In genomic region chr9:78345235-78345634, GRCm38 (mm10) we compare ENCODE assay signal across 27 mouse cellular contexts. TPM values are rescaled to one million over a fixed set of nuclear protein-coding genes. Genes with fewer than 3 reads are reported as not detected.
"Had no signal": no experiment of that assay in that cellular context is flagged by ENCODE, and none has a peak within 500 bp of the region (broad histone marks: within the 10 kb centered on the region; RNA-seq: fewer than 3 reads in every experiment).

No protein-coding gene starts in this region.

RNA-seq across cellular contexts. Expression of gene Gsta2, which starts 10.4 kb away (rescaled TPM):
- polyA plus RNA-seq: heart, embryonic 10.5 days; heart, embryonic 11.5 days; heart, embryonic 12.5 days; heart, embryonic 13.5 days; heart, embryonic 14.5 days; heart, embryonic 15.5 days; heart, postnatal 0 days; hindbrain, embryonic 10.5 days; hindbrain, embryonic 11.5 days; hindbrain, embryonic 12.5 days; hindbrain, embryonic 13.5 days; hindbrain, embryonic 14.5 days; hindbrain, embryonic 15.5 days; hindbrain, embryonic 16.5 days; hindbrain, postnatal 0 days; inflammation-experienced regulatory T-cells, adult 6 months; large intestine, adult 2 months had no signal

RNA-seq across cellular contexts. Expression of gene Omt2b, which starts 17.8 kb away (rescaled TPM):
- polyA plus RNA-seq: heart, embryonic 10.5 days; heart, embryonic 11.5 days; heart, embryonic 12.5 days; heart, embryonic 13.5 days; heart, embryonic 14.5 days; heart, embryonic 15.5 days; heart, embryonic 16.5 days; heart, postnatal 0 days; hindbrain, embryonic 10.5 days; hindbrain, embryonic 11.5 days; hindbrain, embryonic 12.5 days; hindbrain, embryonic 13.5 days; hindbrain, embryonic 14.5 days; hindbrain, embryonic 15.5 days; hindbrain, embryonic 16.5 days; hindbrain, postnatal 0 days; inflammation-experienced regulatory T-cells, adult 6 months; intestine, embryonic 14.5 days; intestine, embryonic 15.5 days; intestine, embryonic 16.5 days; intestine, postnatal 0 days; kidney, adult 2 months; kidney, embryonic 14.5 days; kidney, embryonic 15.5 days; kidney, embryonic 16.5 days; kidney, postnatal 0 days; large intestine, adult 2 months had no signal

RNA-seq across cellular contexts. Expression of gene Dppa5a, which starts 22.7 kb away (rescaled TPM):
- polyA plus RNA-seq: heart, embryonic 10.5 days; heart, embryonic 11.5 days; heart, embryonic 12.5 days; heart, embryonic 13.5 days; heart, embryonic 14.5 days; heart, embryonic 15.5 days; heart, embryonic 16.5 days; heart, postnatal 0 days; inflammation-experienced regulatory T-cells, adult 6 months; intestine, embryonic 14.5 days; intestine, embryonic 15.5 days; intestine, embryonic 16.5 days; intestine, postnatal 0 days; kidney, adult 2 months; kidney, embryonic 14.5 days; kidney, embryonic 15.5 days; large intestine, adult 2 months had no signal

RNA-seq across cellular contexts. Expression of gene Omt2a, which starts 30.6 kb away (rescaled TPM):
- polyA plus RNA-seq: heart, embryonic 10.5 days; heart, embryonic 11.5 days; heart, embryonic 12.5 days; heart, embryonic 13.5 days; heart, embryonic 14.5 days; heart, embryonic 15.5 days; heart, embryonic 16.5 days; heart, postnatal 0 days; hindbrain, embryonic 10.5 days; hindbrain, embryonic 11.5 days; hindbrain, embryonic 12.5 days; hindbrain, embryonic 13.5 days; hindbrain, embryonic 14.5 days; hindbrain, embryonic 15.5 days; hindbrain, embryonic 16.5 days; hindbrain, postnatal 0 days; inflammation-experienced regulatory T-cells, adult 6 months; intestine, embryonic 14.5 days; intestine, embryonic 15.5 days; intestine, embryonic 16.5 days; intestine, postnatal 0 days; kidney, adult 2 months; kidney, embryonic 14.5 days; kidney, embryonic 15.5 days; kidney, embryonic 16.5 days; kidney, postnatal 0 days; large intestine, adult 2 months had no signal

RNA-seq across cellular contexts. Expression of gene Ooep, which starts 33.3 kb away (rescaled TPM):
- polyA plus RNA-seq: inflammation-experienced regulatory T-cells, adult 6 months had no signal
